Mouse (Mus musculus) MEL (cell line): Measurements from ENCODE around the gene Rprd2. TPM values are rescaled to one million over a fixed set of nuclear protein-coding genes. Genes with fewer than 3 reads are reported as not detected.

Source experiments
- DNase-seq: peaks from one replicate; pipeline ENCODE4 v3.0.0; 2011; ENCODE audit warnings: low read depth, low spot score
- H3K27ac ChIP-seq: 2 replicates; pipeline ENCODE4 v1.5.1; 2012; ENCODE audit warnings: low read depth, mild to moderate bottlenecking, control low read depth, low read length, moderate library complexity; ENCODE audit not compliant: control insufficient read depth
- H3K27me3 ChIP-seq, 2 experiments: fragments of 150-350 bp in 1 of 2; sonication (generic) in 1 of 2; 2 replicates each; pipeline ENCODE4 v1.6.1; 2012; ENCODE audit warnings: low read length in 2 of 2, mild to moderate bottlenecking in 2 of 2, improper control_type of control experiment in 1 of 2, moderate library complexity in 1 of 2; ENCODE audit not compliant: insufficient read depth in 2 of 2, control insufficient read depth in 1 of 2
- H3K36me3 ChIP-seq, 2 experiments: 2 replicates each; pipeline ENCODE4 v1.6.1; 2012 to 2014; ENCODE audit warnings: low read length in 2 of 2, improper control_type of control experiment in 1 of 2, inconsistent platforms in 1 of 2, mild to moderate bottlenecking in 1 of 2; ENCODE audit not compliant: insufficient read depth in 2 of 2, control insufficient read depth in 1 of 2
- H3K4me1 ChIP-seq, 2 experiments: fragments of 150-350 bp in 1 of 2; sonication (generic) in 1 of 2; 2 replicates each; pipeline ENCODE4 v1.6.1; 2012; ENCODE audit warnings: low read length in 2 of 2, improper control_type of control experiment in 1 of 2, mild to moderate bottlenecking in 1 of 2; ENCODE audit not compliant: insufficient read depth in 2 of 2, control insufficient read depth in 1 of 2
- H3K4me3 ChIP-seq, 2 experiments: fragments of 150-350 bp in 1 of 2; sonication (generic) in 1 of 2; 2 replicates each; pipeline ENCODE4 v1.5.1; 2012; ENCODE audit warnings: low read depth in 2 of 2, low read length in 2 of 2, mild to moderate bottlenecking in 2 of 2, moderate library complexity in 2 of 2, control low read depth in 1 of 2, improper control_type of control experiment in 1 of 2; ENCODE audit not compliant: control insufficient read depth in 1 of 2, insufficient read depth in 1 of 2
- H3K79me2 ChIP-seq: 2 replicates; pipeline ENCODE4 v1.6.1; 2012; ENCODE audit warnings: mild to moderate bottlenecking, low read length, moderate library complexity; ENCODE audit not compliant: control insufficient read depth, poor library complexity, insufficient read depth
- H3K9ac ChIP-seq: 2 replicates; pipeline ENCODE4 v1.6.1; 2012; ENCODE audit warnings: low read depth, mild to moderate bottlenecking, control low read depth, low read length, moderate library complexity; ENCODE audit not compliant: control insufficient read depth, poor library complexity, severe bottlenecking
- H3K9me3 ChIP-seq: fragments of 150-350 bp; sonication (generic); replicated peaks from 2 replicates; pipeline ENCODE4 v1.6.1; 2012; ENCODE audit warnings: mild to moderate bottlenecking, low read length, improper control_type of control experiment, moderate library complexity; ENCODE audit not compliant: insufficient read depth
- CHD1 ChIP-seq: IDR thresholded peaks from 2 replicates; pipeline ENCODE4 v1.6.1; 2012; ENCODE audit warnings: low read depth, mild to moderate bottlenecking, inconsistent platforms, low read length, improper control_type of control experiment
- EP300 ChIP-seq, 2 experiments: IDR thresholded peaks; 2 replicates each; pipeline ENCODE4 v1.6.1; 2011; ENCODE audit warnings: improper control_type of control experiment in 2 of 2, low read length in 2 of 2, low read depth in 1 of 2, mild to moderate bottlenecking in 1 of 2
- ETS1 ChIP-seq: IDR thresholded peaks from 2 replicates; pipeline ENCODE4 v1.6.1; 2012; ENCODE audit warnings: low read depth, mild to moderate bottlenecking, inconsistent platforms, low read length, improper control_type of control experiment, moderate library complexity
- GATA1 ChIP-seq: IDR thresholded peaks from 2 replicates; pipeline ENCODE4 v1.6.1; 2011; ENCODE audit warnings: low read depth, low read length, improper control_type of control experiment
- HCFC1 ChIP-seq: IDR thresholded peaks from 2 replicates; pipeline ENCODE4 v1.6.1; 2012; ENCODE audit warnings: low read depth, mild to moderate bottlenecking, inconsistent platforms, low read length, improper control_type of control experiment, moderate library complexity
- JUND ChIP-seq: IDR thresholded peaks from 2 replicates; pipeline ENCODE4 v1.6.1; 2011; ENCODE audit warnings: low read depth, mild to moderate bottlenecking, improper control_type of control experiment, low read length
- MAFK ChIP-seq: IDR thresholded peaks from 2 replicates; pipeline ENCODE4 v1.6.1; 2011; ENCODE audit warnings: low read depth, mild to moderate bottlenecking, low read length, improper control_type of control experiment, borderline replicate concordance
- MAX ChIP-seq: IDR thresholded peaks from 2 replicates; pipeline ENCODE4 v1.6.1; 2011; ENCODE audit warnings: low read length, improper control_type of control experiment
- MAZ ChIP-seq: IDR thresholded peaks from 2 replicates; pipeline ENCODE4 v1.6.1; 2012; ENCODE audit warnings: low read depth, mild to moderate bottlenecking, inconsistent platforms, low read length, improper control_type of control experiment
- MYB ChIP-seq: IDR thresholded peaks from 2 replicates; pipeline ENCODE4 v1.6.1; 2011; ENCODE audit warnings: mild to moderate bottlenecking, low read depth, low read length, improper control_type of control experiment
- POLR2A ChIP-seq, 2 experiments: IDR thresholded peaks; 2 replicates each; pipeline ENCODE4 v1.6.1; 2011 to 2012; ENCODE audit warnings: low read length in 2 of 2, mild to moderate bottlenecking in 2 of 2, control low read depth in 1 of 2, improper control_type of control experiment in 1 of 2, low read depth in 1 of 2, moderate library complexity in 1 of 2; ENCODE audit not compliant: control insufficient read depth in 1 of 2, insufficient read depth in 1 of 2, poor library complexity in 1 of 2
- POLR2AphosphoS2 ChIP-seq: IDR thresholded peaks from 2 replicates; pipeline ENCODE4 v1.6.1; 2011; ENCODE audit warnings: low read length, improper control_type of control experiment
- RAD21 ChIP-seq: IDR thresholded peaks from 2 replicates; pipeline ENCODE4 v1.6.1; 2011; ENCODE audit warnings: mild to moderate bottlenecking, low read depth, low read length, improper control_type of control experiment
- RCOR1 ChIP-seq: IDR thresholded peaks from 2 replicates; pipeline ENCODE4 v1.6.1; 2012; ENCODE audit warnings: low read depth, mild to moderate bottlenecking, inconsistent platforms, low read length, improper control_type of control experiment
- SIN3A ChIP-seq: IDR thresholded peaks from 2 replicates; pipeline ENCODE4 v1.6.1; 2012; ENCODE audit warnings: low read length, improper control_type of control experiment, inconsistent platforms
- SMC3 ChIP-seq: IDR thresholded peaks from 2 replicates; pipeline ENCODE4 v1.6.1; 2011; ENCODE audit warnings: low read depth, low read length, improper control_type of control experiment
- TAL1 ChIP-seq: IDR thresholded peaks from 2 replicates; pipeline ENCODE4 v1.6.1; 2012; ENCODE audit warnings: mild to moderate bottlenecking, inconsistent platforms, low read length, moderate library complexity, mixed read lengths
- TCF12 ChIP-seq: IDR thresholded peaks from 2 replicates; pipeline ENCODE4 v1.6.1; 2014; ENCODE audit warnings: low read depth, mild to moderate bottlenecking, inconsistent platforms, low read length, improper control_type of control experiment, moderate library complexity
- USF1 ChIP-seq: IDR thresholded peaks from 2 replicates; pipeline ENCODE4 v1.6.1; 2014; ENCODE audit warnings: low read depth, mild to moderate bottlenecking, inconsistent platforms, low read length, improper control_type of control experiment, moderate library complexity
- ZKSCAN1 ChIP-seq: IDR thresholded peaks from 2 replicates; pipeline ENCODE4 v1.6.1; 2012; ENCODE audit warnings: low read depth, mild to moderate bottlenecking, inconsistent platforms, low read length, improper control_type of control experiment, moderate library complexity
- ZMIZ1 ChIP-seq: IDR thresholded peaks from 2 replicates; pipeline ENCODE4 v1.6.1; 2012; ENCODE audit warnings: low read depth, mild to moderate bottlenecking, inconsistent platforms, low read length, improper control_type of control experiment, moderate library complexity
- ZNF384 ChIP-seq: IDR thresholded peaks from 2 replicates; pipeline ENCODE4 v1.6.1; 2012; ENCODE audit warnings: low read depth, mild to moderate bottlenecking, inconsistent platforms, low read length, improper control_type of control experiment
- polyA plus RNA-seq, 2 experiments: library from polyadenylated mRNA; stranded (reverse) in 1 of 2; unstranded in 1 of 2; fragments of >175 nt in 1 of 2; fragments of >200 nt in 1 of 2; gene quantifications; 2 replicates each; pipeline versions ENCODE4 v1.2.1 to v1.2.4; 2012; ENCODE audit warnings: low replicate concordance in 2 of 2, low read depth in 1 of 2; ENCODE audit not compliant: insufficient read length in 2 of 2, insufficient read depth in 1 of 2, missing spikeins in 1 of 2
- total RNA-seq: library from RNA; depleted of rRNA; stranded (reverse); fragments of 300-350 nt; gene quantifications from 2 replicates; pipeline ENCODE4 v1.2.3, GENCODE M21; 2012

Rprd2 gene
- total and polyA plus RNA-seq, 3 experiments: 16.3 to 42.0 (median 31.9) TPM

GRCm38 (mm10) chr3:95806677-95807076 lies 12.0 kb downstream of the Rprd2 start:
- peak; percentile 52 for DNase-seq
- Histone ChIP-seq H3K9me3 (no peaks in the 10 kb centered on the region), H3K79me2 (peaks cover 63% of the 10 kb centered on the region), H3K4me1 (peaks cover 11 to 39% of the 10 kb centered on the region in 2 experiments), H3K27me3 (no peaks in the 10 kb centered on the region), H3K27ac (peak overlapping the region; percentile 25; the same call in 1 of the 2 replicates), H3K4me3 (no peak overlapping the region), H3K36me3 (peaks cover 9 to 37% of the 10 kb centered on the region in 2 experiments), H3K9ac (no peak overlapping the region; the same call in 1 of the 2 replicates)
- TF ChIP-seq JUND (no peak), POLR2AphosphoS2 (no peak), ZNF384 (peak; percentile 85), HCFC1 (0 out of 2 replicates have a peak, but pooled peaks have one; percentile 28), MAZ (0 out of 2 replicates have a peak, but pooled peaks have one; percentile 18), SMC3 (0 out of 2 replicates have a peak, but pooled peaks have one; percentile 13), TCF12 (0 out of 2 replicates have a peak, but pooled peaks have one; percentile 9), EP300 (IDR thresholded peaks at IDR 0.05; ENCODE audit: low read depth in 1 of 2, low read length in 2 of 2) (peak; percentile 84), GATA1 (peak; percentile 88), ETS1 (peak; percentile 45), MYB (peak; percentile 86), MAX (no peak), ZKSCAN1 (no peak), SIN3A (peak; percentile 44; the same call in 1 of the 2 replicates), RAD21 (no peak), RCOR1 (peak; percentile 21; the same call in 1 of the 2 replicates), USF1 (0 out of 2 replicates have a peak, but pooled peaks have one; percentile 13), TAL1 (no peak)

GRCm38 (mm10) chr3:95803851-95804250 lies 14.8 kb downstream of the Rprd2 start:
- peaks cover 11 to 28% of the 10 kb centered on the region in 2 experiments for H3K4me1 ChIP-seq
- H3K9ac ChIP-seq: no peak overlapping the region
- no peak overlapping the region for H3K27ac ChIP-seq
- peaks cover 60% of the 10 kb centered on the region for H3K79me2 ChIP-seq
- no peak overlapping the region for H3K4me3 ChIP-seq
- DNase-seq: no peak
- no peaks in the 10 kb centered on the region for H3K27me3 ChIP-seq
- H3K9me3 ChIP-seq: no peaks in the 10 kb centered on the region
- TF ChIP-seq JUND (no peak), ZMIZ1 (no peak), ETS1 (no peak), MYB (no peak), POLR2A (IDR thresholded peaks at IDR 0.05; ENCODE audit: control insufficient read depth in 1 of 2, insufficient read depth in 1 of 2, low read depth in 1 of 2, low read length in 2 of 2, poor library complexity in 1 of 2) (no peak), CHD1 (no peak), MAFK (no peak)
- peaks cover 10 to 24% of the 10 kb centered on the region in 2 experiments for H3K36me3 ChIP-seq
